Mouse (Mus musculus): ENCODE results near the gene Zbtb38. TPM values are rescaled to one million over a fixed set of nuclear protein-coding genes. Genes with fewer than 3 reads are reported as not detected.

Zbtb38 gene
- total RNA-seq, 1 experiment = 16.0 TPM

- no peak overlapping the region for H3K27ac ChIP-seq (ENCODE audit: insufficient read depth, low read depth, low read length, poor library complexity, severe bottlenecking)
- TF ChIP-seq MAFK (IDR thresholded peaks at IDR 0.05; ENCODE audit: insufficient read depth, low read depth, low read length) (no peak), HCFC1 (IDR thresholded peaks at IDR 0.05; ENCODE audit: borderline replicate concordance, insufficient read depth, low read length) (no peak), CHD2 (IDR thresholded peaks at IDR 0.05; ENCODE audit: low read depth, low read length) (no peak), ZNF384 (IDR thresholded peaks at IDR 0.05; ENCODE audit: low read depth, low read length) (no peak), ZC3H11A (IDR thresholded peaks at IDR 0.05; ENCODE audit: borderline replicate concordance, low read depth, low read length) (no peak)
Measured at GRCm38 (mm10) chr9:96787797-96788196, 35.2 kb upstream of the Zbtb38 start.

DNA sequence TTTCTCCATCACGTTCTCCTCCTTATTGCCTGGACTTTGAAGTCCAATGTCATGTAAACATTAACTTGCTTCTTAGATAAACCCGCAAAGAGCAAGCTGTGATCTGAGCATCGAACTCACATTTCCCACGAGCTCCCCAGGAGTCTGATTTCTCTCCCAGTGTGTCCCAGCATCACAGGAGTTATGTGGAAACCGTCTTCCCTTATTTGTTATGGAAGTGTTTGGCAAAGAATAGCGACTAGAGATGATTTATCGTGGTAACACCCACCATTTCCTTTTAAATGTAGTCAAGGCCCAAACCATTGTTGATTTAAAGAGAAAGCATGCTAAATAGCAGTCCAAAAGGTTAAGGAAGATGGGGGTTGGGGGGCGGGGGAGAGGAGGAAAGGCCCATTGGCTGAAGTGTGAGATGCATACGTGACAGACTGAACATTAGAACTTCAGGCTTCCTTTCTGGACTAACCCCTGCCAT is 33.3 kb upstream of the Zbtb38 start:
- no peak overlapping the region for H3K27ac ChIP-seq (ENCODE audit: insufficient read depth, low read depth, low read length, poor library complexity, severe bottlenecking)
- DNase-seq (ENCODE audit: low read depth, low spot score) = no peak

More at GRCm38 (mm10) chr9:96787797-96788196, 35.2 kb upstream of the Zbtb38 start:
- H3K4me3 ChIP-seq (ENCODE audit: insufficient read depth in 1 of 2, low read depth in 1 of 2, low read length in 2 of 2, poor library complexity in 1 of 2, severe bottlenecking in 1 of 2) = no peak overlapping the region
- DNase-seq (ENCODE audit: low read depth, low spot score) = no peak
- no peaks in the 10 kb centered on the region for H3K36me3 ChIP-seq (ENCODE audit: control insufficient read depth, insufficient read depth, low read length, poor library complexity, severe bottlenecking)
- no peak overlapping the region for H3K9ac ChIP-seq (ENCODE audit: insufficient read depth, low read depth, low read length, poor library complexity, severe bottlenecking)
- in situ Hi-C loops (cut with MboI; ENCODE audit: low sequenced_read_pairs in 2 of 2, unreplicated experiment in 2 of 2) = no loop called here
- H3K4me1 ChIP-seq (ENCODE audit: control insufficient read depth in 2 of 2, insufficient read depth in 2 of 2, low read length in 2 of 2, poor library complexity in 1 of 2) = no peaks in the 10 kb centered on the region
- no peaks in the 10 kb centered on the region for H3K9me3 ChIP-seq (ENCODE audit: control insufficient read depth, insufficient read depth, low read depth, low read length)

DNA sequence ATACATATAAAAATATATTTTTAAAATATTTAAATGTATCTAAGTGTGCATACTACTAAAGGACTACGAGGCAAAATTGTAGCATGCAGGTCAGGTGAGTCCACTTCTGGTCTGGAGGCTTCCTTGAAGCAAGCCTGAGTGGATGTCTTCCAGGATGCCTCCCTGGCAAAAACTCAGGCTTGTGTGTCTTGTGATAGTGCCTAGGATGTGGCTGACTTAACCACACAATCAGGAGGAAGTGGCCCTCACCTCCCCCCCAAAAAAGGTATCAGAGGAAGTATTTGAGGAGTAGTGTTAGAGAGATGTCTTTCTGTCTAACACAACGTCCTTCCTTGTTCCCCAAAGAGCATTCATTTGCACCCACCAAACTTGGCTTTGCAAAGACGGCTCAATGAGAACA is 32.6 kb upstream of the Zbtb38 start:
- no peaks in the 10 kb centered on the region for H3K4me1 ChIP-seq (ENCODE audit: control insufficient read depth in 2 of 2, insufficient read depth in 2 of 2, low read length in 2 of 2, poor library complexity in 1 of 2)
- DNase-seq (ENCODE audit: low read depth, low spot score) = no peak
- H3K9me3 ChIP-seq (ENCODE audit: control insufficient read depth, insufficient read depth, low read depth, low read length) = no peaks in the 10 kb centered on the region
- no peak overlapping the region for H3K4me3 ChIP-seq (ENCODE audit: insufficient read depth in 1 of 2, low read depth in 1 of 2, low read length in 2 of 2, poor library complexity in 1 of 2, severe bottlenecking in 1 of 2)
- H3K9ac ChIP-seq (ENCODE audit: insufficient read depth, low read depth, low read length, poor library complexity, severe bottlenecking) = no peak overlapping the region
- H3K27ac ChIP-seq (ENCODE audit: insufficient read depth, low read depth, low read length, poor library complexity, severe bottlenecking) = no peak overlapping the region
- in situ Hi-C loops (cut with MboI; ENCODE audit: low sequenced_read_pairs in 2 of 2, unreplicated experiment in 2 of 2) = no loop called here
- H3K36me3 ChIP-seq (ENCODE audit: control insufficient read depth, insufficient read depth, low read length, poor library complexity, severe bottlenecking) = no peaks in the 10 kb centered on the region
- no peak for TF ChIP-seq ZNF384 (IDR thresholded peaks at IDR 0.05; ENCODE audit: low read depth, low read length)

More for the DNA sequence above, 33.3 kb upstream of the Zbtb38 start:
- no peak overlapping the region for H3K4me3 ChIP-seq (ENCODE audit: insufficient read depth in 1 of 2, low read depth in 1 of 2, low read length in 2 of 2, poor library complexity in 1 of 2, severe bottlenecking in 1 of 2)
- H3K9ac ChIP-seq (ENCODE audit: insufficient read depth, low read depth, low read length, poor library complexity, severe bottlenecking) = no peak overlapping the region
- no peaks in the 10 kb centered on the region for H3K4me1 ChIP-seq (ENCODE audit: control insufficient read depth in 2 of 2, insufficient read depth in 2 of 2, low read length in 2 of 2, poor library complexity in 1 of 2)
- in situ Hi-C loops (cut with MboI; ENCODE audit: low sequenced_read_pairs in 2 of 2, unreplicated experiment in 2 of 2) = no loop called here
- H3K36me3 ChIP-seq (ENCODE audit: control insufficient read depth, insufficient read depth, low read length, poor library complexity, severe bottlenecking) = no peaks in the 10 kb centered on the region
- no peaks in the 10 kb centered on the region for H3K9me3 ChIP-seq (ENCODE audit: control insufficient read depth, insufficient read depth, low read depth, low read length)
- TF ChIP-seq ZC3H11A (IDR thresholded peaks at IDR 0.05; ENCODE audit: borderline replicate concordance, low read depth, low read length) = no peak
- TF ChIP-seq HCFC1 (IDR thresholded peaks at IDR 0.05; ENCODE audit: borderline replicate concordance, insufficient read depth, low read length) = no peak
- TF ChIP-seq CHD2 (IDR thresholded peaks at IDR 0.05; ENCODE audit: low read depth, low read length) = no peak
- TF ChIP-seq ZNF384 (IDR thresholded peaks at IDR 0.05; ENCODE audit: low read depth, low read length) = no peak
- TF ChIP-seq MAFK (IDR thresholded peaks at IDR 0.05; ENCODE audit: insufficient read depth, low read depth, low read length) = no peak

DNA sequence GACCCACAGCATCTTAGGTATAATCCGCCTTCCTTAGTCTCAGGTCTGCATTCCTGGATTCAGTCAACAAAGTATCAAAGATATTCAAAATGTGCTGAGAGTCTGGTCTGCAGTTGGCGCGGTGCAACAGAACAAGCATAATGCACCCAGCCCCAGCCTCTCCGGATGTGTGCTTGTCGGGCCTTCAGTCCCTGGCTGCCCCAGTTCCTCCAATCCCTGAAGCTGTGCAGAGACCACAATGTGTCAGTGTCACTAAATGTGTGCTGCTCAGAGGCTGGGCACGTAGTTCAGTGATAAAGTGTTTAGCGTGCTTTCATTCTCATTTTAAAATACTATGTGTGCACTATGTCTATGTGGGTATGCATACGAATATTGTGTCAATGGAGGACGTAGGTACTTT is 31.0 kb upstream of the Zbtb38 start:
- DNase-seq (ENCODE audit: low read depth, low spot score) = no peak
- TF ChIP-seq MAFK (IDR thresholded peaks at IDR 0.05; ENCODE audit: insufficient read depth, low read depth, low read length) = no peak
- no peak for TF ChIP-seq ZNF384 (IDR thresholded peaks at IDR 0.05; ENCODE audit: low read depth, low read length)
- TF ChIP-seq ZC3H11A (IDR thresholded peaks at IDR 0.05; ENCODE audit: borderline replicate concordance, low read depth, low read length) = no peak
- TF ChIP-seq CHD2 (IDR thresholded peaks at IDR 0.05; ENCODE audit: low read depth, low read length) = no peak
- TF ChIP-seq HCFC1 (IDR thresholded peaks at IDR 0.05; ENCODE audit: borderline replicate concordance, insufficient read depth, low read length) = no peak
- Histone ChIP-seq H3K27ac (ENCODE audit: insufficient read depth, low read depth, low read length, poor library complexity, severe bottlenecking) (no peak overlapping the region), H3K36me3 (ENCODE audit: control insufficient read depth, insufficient read depth, low read length, poor library complexity, severe bottlenecking) (no peaks in the 10 kb centered on the region), H3K9me3 (ENCODE audit: control insufficient read depth, insufficient read depth, low read depth, low read length) (no peaks in the 10 kb centered on the region), H3K9ac (ENCODE audit: insufficient read depth, low read depth, low read length, poor library complexity, severe bottlenecking) (no peak overlapping the region), H3K4me3 (ENCODE audit: insufficient read depth in 1 of 2, low read depth in 1 of 2, low read length in 2 of 2, poor library complexity in 1 of 2, severe bottlenecking in 1 of 2) (no peak overlapping the region), H3K4me1 (ENCODE audit: control insufficient read depth in 2 of 2, insufficient read depth in 2 of 2, low read length in 2 of 2, poor library complexity in 1 of 2) (no peaks in the 10 kb centered on the region)
- in situ Hi-C loops (cut with MboI; ENCODE audit: low sequenced_read_pairs in 2 of 2, unreplicated experiment in 2 of 2) = no loop called here

- H3K4me1 ChIP-seq (ENCODE audit: control insufficient read depth in 2 of 2, insufficient read depth in 2 of 2, low read length in 2 of 2, poor library complexity in 1 of 2) = no peaks in the 10 kb centered on the region
- H3K4me3 ChIP-seq (ENCODE audit: insufficient read depth in 1 of 2, low read depth in 1 of 2, low read length in 2 of 2, poor library complexity in 1 of 2, severe bottlenecking in 1 of 2) = no peak overlapping the region
- TF ChIP-seq CHD2 (IDR thresholded peaks at IDR 0.05; ENCODE audit: low read depth, low read length) (no peak), MAFK (IDR thresholded peaks at IDR 0.05; ENCODE audit: insufficient read depth, low read depth, low read length) (no peak), ZNF384 (IDR thresholded peaks at IDR 0.05; ENCODE audit: low read depth, low read length) (no peak)
- DNase-seq (ENCODE audit: low read depth, low spot score) = no peak
- no peak overlapping the region for H3K27ac ChIP-seq (ENCODE audit: insufficient read depth, low read depth, low read length, poor library complexity, severe bottlenecking)
- no peaks in the 10 kb centered on the region for H3K9me3 ChIP-seq (ENCODE audit: control insufficient read depth, insufficient read depth, low read depth, low read length)
- H3K36me3 ChIP-seq (ENCODE audit: control insufficient read depth, insufficient read depth, low read length, poor library complexity, severe bottlenecking) = no peaks in the 10 kb centered on the region
- in situ Hi-C loops (cut with MboI; ENCODE audit: low sequenced_read_pairs in 2 of 2, unreplicated experiment in 2 of 2) = no loop called here
- H3K9ac ChIP-seq (ENCODE audit: insufficient read depth, low read depth, low read length, poor library complexity, severe bottlenecking) = no peak overlapping the region
Measured at GRCm38 (mm10) chr9:96783258-96783657, 30.6 kb upstream of the Zbtb38 start.
